ENCODE assay signal across 33 mouse cellular contexts in genomic region chr7:128276051-128276450, GRCm38 (mm10). TPM values are rescaled to one million over a fixed set of nuclear protein-coding genes. Genes with fewer than 3 reads are reported as not detected.
DNase-seq lines count a peak whose midpoint lies in the region; ATAC-seq and TF ChIP-seq lines count a peak whose summit lies in the region.
"Had no signal": no experiment of that assay in that cellular context is flagged by ENCODE, and none has a peak within 500 bp of the region (broad histone marks: within the 10 kb centered on the region; RNA-seq: fewer than 3 reads in every experiment).

No protein-coding gene starts in this region.

- H3K9ac ChIP-seq in midbrain, embryonic 13.5 days (replicated peaks): no peak overlapping the region
- H3K9ac ChIP-seq: embryonic facial prominence, embryonic 13.5 days; forebrain, embryonic 13.5 days; forebrain, postnatal 0 days; hindbrain, embryonic 12.5 days; hindbrain, embryonic 15.5 days had no signal

- DNase-seq in adrenal gland, postnatal 14 days: peak; percentile 50
- DNase-seq in adrenal gland, postnatal 25 days: no peak
- DNase-seq in kidney, adult 2 months: no peak
- no peak for DNase-seq in kidney, adult 8-10 months
- DNase-seq in ES-CJ7 (ENCODE audit: low read depth, low spot score): peak; percentile 59
- DNase-seq: adrenal gland, adult 8-10 months; B cell, adult 2 months; cerebellum, adult 11-12 months; cerebellum, adult 8-10 months; cerebellum, postnatal 10 days; cerebellum, postnatal 36 days; embryo, embryonic 11 days; forebrain, postnatal 0 days; gastrocnemius, postnatal 14 days; heart, adult 11 months; kidney, adult 9 months had no signal

- peaks cover 5% of the 10 kb centered on the region for H3K36me3 ChIP-seq in kidney, adult 2 months (ENCODE audit: control insufficient read depth, insufficient read depth, low read length)
- H3K36me3 ChIP-seq in midbrain, embryonic 13.5 days: peaks cover 66% of the 10 kb centered on the region

- no peak for TF ChIP-seq CTCF in kidney, adult 2 months (conservative IDR thresholded peaks at IDR 0.05; ENCODE audit: insufficient read depth, insufficient read length, low read depth, low read length)

- no peaks in the 10 kb centered on the region for H3K4me1 ChIP-seq in kidney, adult 2 months (ENCODE audit: control insufficient read depth, insufficient read depth, low read length)
- no peaks in the 10 kb centered on the region for H3K4me1 ChIP-seq in midbrain, embryonic 13.5 days (replicated peaks)
- H3K4me1 ChIP-seq: embryonic facial prominence, embryonic 13.5 days; forebrain, embryonic 13.5 days; hindbrain, embryonic 15.5 days had no signal

- 74% methylated on average over 6 of the region's 6 CpGs for WGBS in kidney, adult 2 months
- WGBS in midbrain, embryonic 13.5 days: 96% methylated on average over 6 of the region's 6 CpGs

- H3K4me3 ChIP-seq in kidney, adult 2 months (ENCODE audit: insufficient read depth, low read depth, low read length): no peak overlapping the region
- H3K4me3 ChIP-seq in midbrain, embryonic 13.5 days (replicated peaks): no peak overlapping the region
- H3K4me3 ChIP-seq: embryonic facial prominence, embryonic 10.5 days; embryonic facial prominence, embryonic 13.5 days; erythroblast, embryonic 14.5 days; forebrain, embryonic 13.5 days; hindbrain, embryonic 12.5 days; hindbrain, embryonic 15.5 days had no signal

- no peaks in the 10 kb centered on the region for H3K9me3 ChIP-seq in midbrain, embryonic 13.5 days
- H3K9me3 ChIP-seq: embryonic facial prominence, embryonic 10.5 days; embryonic facial prominence, embryonic 13.5 days; forebrain, embryonic 13.5 days; hindbrain, embryonic 12.5 days; hindbrain, embryonic 15.5 days had no signal

- TF ChIP-seq POLR2A in kidney, adult 2 months (IDR thresholded peaks at IDR 0.05; ENCODE audit: low read depth, low read length): no peak

- ATAC-seq in midbrain, embryonic 13.5 days: no peak
- ATAC-seq: forebrain, embryonic 13.5 days; forebrain, postnatal 0 days; intestine, postnatal 0 days; Patski had no signal

- peak overlapping the region; percentile 67; the same call in 1 of the 2 replicates for H3K27ac ChIP-seq in kidney, adult 2 months (ENCODE audit: insufficient read depth, low read depth, low read length)
- H3K27ac ChIP-seq in midbrain, embryonic 13.5 days: no peak overlapping the region
- H3K27ac ChIP-seq: embryonic facial prominence, embryonic 10.5 days; embryonic facial prominence, embryonic 13.5 days; forebrain, embryonic 13.5 days; hindbrain, embryonic 12.5 days; hindbrain, embryonic 15.5 days had no signal

- H3K27me3 ChIP-seq in kidney, adult 2 months (replicated peaks; ENCODE audit: control insufficient read depth, insufficient read depth, low read length): no peaks in the 10 kb centered on the region
- H3K27me3 ChIP-seq in midbrain, embryonic 13.5 days: peaks cover 13% of the 10 kb centered on the region; the same call in 1 of the 2 replicates
- H3K27me3 ChIP-seq: CH12.LX; embryonic facial prominence, embryonic 13.5 days; forebrain, embryonic 13.5 days; hindbrain, embryonic 15.5 days; Patski had no signal

- H3K4me2 ChIP-seq in midbrain, embryonic 13.5 days (replicated peaks): no peak overlapping the region
- H3K4me2 ChIP-seq: embryonic facial prominence, embryonic 13.5 days; forebrain, embryonic 13.5 days; heart, embryonic 11.5 days; hindbrain, embryonic 12.5 days; hindbrain, embryonic 15.5 days had no signal

RNA-seq across cellular contexts. Expression of gene Slc5a2, which starts 10.6 kb away (rescaled TPM):
- not detected in 2 replicates for total RNA-seq in adrenal gland, postnatal 14 days (2021)
- total RNA-seq in adrenal gland, postnatal 25 days (2021): not detected in 2 replicates
- 1,002 and 1,068 TPM in 2 replicates for polyA plus RNA-seq in kidney, adult 2 months (2012; rRNA removed)
- not detected in 2 replicates for polyA plus RNA-seq in midbrain, embryonic 13.5 days (2015; fragmentation: Nextera tagmentation; extraction: Ambion mirVana)
- total RNA-seq: adrenal gland, adult 8-10 months; forebrain, postnatal 0 days; gastrocnemius, postnatal 14 days; gastrocnemius, postnatal 4 days; heart, adult 8-10 months; heart, postnatal 25 days; hematopoietic stem cell, adult 5-6 weeks had no signal
- polyA plus RNA-seq: cortical plate, adult 2 months; forebrain, embryonic 13.5 days; hindbrain, embryonic 12.5 days; hindbrain, embryonic 15.5 days; intestine, embryonic 14.5 days; intestine, postnatal 0 days had no signal

RNA-seq across cellular contexts. Expression of gene BC017158, which starts 21.9 kb away (rescaled TPM):
- 25.9 and 26.3 TPM in 2 replicates for total RNA-seq in adrenal gland, postnatal 14 days (2021)
- 29.0 and 33.5 TPM in 2 replicates for total RNA-seq in adrenal gland, postnatal 25 days (2021)
- polyA plus RNA-seq in kidney, adult 2 months (2012; rRNA removed): 29.4 and 37.8 TPM in 2 replicates
- polyA plus RNA-seq in midbrain, embryonic 13.5 days (2015; fragmentation: Nextera tagmentation; extraction: Ambion mirVana): 17.5 and 17.7 TPM in 2 replicates

RNA-seq across cellular contexts. Expression of gene Tgfb1i1, which starts 29.4 kb away (rescaled TPM):
- total RNA-seq in adrenal gland, postnatal 14 days (2021): 30.0 and 32.3 TPM in 2 replicates
- total RNA-seq in adrenal gland, postnatal 25 days (2021): 20.2 and 23.0 TPM in 2 replicates
- 15.1 and 16.1 TPM in 2 replicates for polyA plus RNA-seq in kidney, adult 2 months (2012; rRNA removed)
- polyA plus RNA-seq in midbrain, embryonic 13.5 days (2015; fragmentation: Nextera tagmentation; extraction: Ambion mirVana): 21.7 and 23.0 TPM in 2 replicates
- total RNA-seq: CH12.LX had no signal

RNA-seq across cellular contexts. Expression of gene 9130023H24Rik, which starts 38.2 kb away (rescaled TPM):
- 6.9 and 7.2 TPM in 2 replicates for total RNA-seq in adrenal gland, postnatal 14 days (2021)
- total RNA-seq in adrenal gland, postnatal 25 days (2021): 9.1 and 10.3 TPM in 2 replicates
- polyA plus RNA-seq in kidney, adult 2 months (2012; rRNA removed): 3.1 and 3.2 TPM in 2 replicates
- polyA plus RNA-seq in midbrain, embryonic 13.5 days (2015; fragmentation: Nextera tagmentation; extraction: Ambion mirVana): 11.0 and 11.5 TPM in 2 replicates

RNA-seq across cellular contexts. Expression of gene Armc5, which starts 38.9 kb away (rescaled TPM):
- 16.2 and 18.7 TPM in 2 replicates for total RNA-seq in adrenal gland, postnatal 14 days (2021)
- 19.3 and 20.5 TPM in 2 replicates for total RNA-seq in adrenal gland, postnatal 25 days (2021)
- polyA plus RNA-seq in kidney, adult 2 months (2012; rRNA removed): 27.9 and 35.1 TPM in 2 replicates
- 12.5 and 13.9 TPM in 2 replicates for polyA plus RNA-seq in midbrain, embryonic 13.5 days (2015; fragmentation: Nextera tagmentation; extraction: Ambion mirVana)

Comparison
In these comparisons a context has a peak if more than half of its experiments do, and no peak if none do; other contexts are left out.
1. DNase-seq: peak in adrenal gland, postnatal 14 days (single experiment) and ES-CJ7 (single experiment); none in adrenal gland, postnatal 25 days (single experiment), kidney, adult 2 months (single experiment) and kidney, adult 8-10 months (0 of 2).